Mouse (Mus musculus): ENCODE results near the gene Gnai2. TPM values are rescaled to one million over a fixed set of nuclear protein-coding genes. Genes with fewer than 3 reads are reported as not detected.

Gnai2 gene
- total and polyA plus RNA-seq, 3 experiments: 232 to 657 (median 375) TPM

- peaks cover 83% of the 10 kb centered on the region for H3K4me1 ChIP-seq (ENCODE audit: insufficient read depth, low read depth, low read length)
- ATAC-seq (ENCODE audit: extremely low read depth, insufficient number of reproducible peaks, low FRiP score, poor library complexity, severe bottlenecking): no peak
These were observed 63.4 kb downstream of the Gnai2 start for GRCm38 (mm10) chr9:107571534-107572326.

GRCm38 (mm10) chr9:107570845-107571244 lies 64.3 kb downstream of the Gnai2 start:
- DNase-seq (ENCODE audit: low spot score): no peak
- Histone ChIP-seq H3K36me3 (replicated peaks) (peaks cover 52% of the 10 kb centered on the region), H3K9me3 (replicated peaks) (no peaks in the 10 kb centered on the region), H3K4me3 (ENCODE audit: low read depth, low read length) (peak overlapping the region; percentile 79; the same call in 1 of the 2 replicates), H3K4me1 (ENCODE audit: insufficient read depth, low read depth, low read length) (peaks cover 82% of the 10 kb centered on the region), H3K27me3 (ENCODE audit: insufficient read depth, low read length) (no peaks in the 10 kb centered on the region)
- ATAC-seq (ENCODE audit: extremely low read depth, insufficient number of reproducible peaks, low FRiP score, poor library complexity, severe bottlenecking): no peak
- peak; percentile 47 for TF ChIP-seq TAL1 (conservative IDR thresholded peaks at IDR 0.05; ENCODE audit: low read depth, low read length)
- TF ChIP-seq POLR2AphosphoS5 (IDR thresholded peaks at IDR 0.05; ENCODE audit: insufficient replicate concordance, low read depth, low read length): no peak

More at GRCm38 (mm10) chr9:107571534-107572326, 63.4 kb downstream of the Gnai2 start:
- H3K4me3 ChIP-seq (ENCODE audit: low read depth, low read length): peak overlapping the region; percentile 79; the same call in 1 of the 2 replicates
- no peaks in the 10 kb centered on the region for H3K27me3 ChIP-seq (ENCODE audit: insufficient read depth, low read length)
- H3K36me3 ChIP-seq (replicated peaks): peaks cover 43% of the 10 kb centered on the region
- TF ChIP-seq GATA1 (IDR thresholded peaks at IDR 0.05; ENCODE audit: borderline replicate concordance, low read length) (no peak), TAL1 (conservative IDR thresholded peaks at IDR 0.05; ENCODE audit: low read depth, low read length) (no peak), POLR2AphosphoS5 (IDR thresholded peaks at IDR 0.05; ENCODE audit: insufficient replicate concordance, low read depth, low read length) (no peak), GATA2 (IDR thresholded peaks at IDR 0.05; ENCODE audit: borderline replicate concordance, low read depth, low read length) (no peak), CTCF (IDR thresholded peaks at IDR 0.05; ENCODE audit: low read depth, low read length) (no peak)
- DNase-seq (ENCODE audit: low spot score): no peak
- H3K9me3 ChIP-seq (replicated peaks): no peaks in the 10 kb centered on the region

- ATAC-seq (ENCODE audit: extremely low read depth, insufficient number of reproducible peaks, low FRiP score, poor library complexity, severe bottlenecking): no peak
- no peaks in the 10 kb centered on the region for H3K9me3 ChIP-seq (replicated peaks)
- peak overlapping the region; percentile 79 for H3K4me3 ChIP-seq (ENCODE audit: low read depth, low read length)
- no peak for DNase-seq (ENCODE audit: low spot score)
- H3K27me3 ChIP-seq (ENCODE audit: insufficient read depth, low read length): no peaks in the 10 kb centered on the region
- no peak for TF ChIP-seq CTCF (IDR thresholded peaks at IDR 0.05; ENCODE audit: low read depth, low read length)
- TF ChIP-seq GATA1 (IDR thresholded peaks at IDR 0.05; ENCODE audit: borderline replicate concordance, low read length): no peak
- TF ChIP-seq TAL1 (conservative IDR thresholded peaks at IDR 0.05; ENCODE audit: low read depth, low read length): no peak
- no peak for TF ChIP-seq GATA2 (IDR thresholded peaks at IDR 0.05; ENCODE audit: borderline replicate concordance, low read depth, low read length)
- no peak for TF ChIP-seq POLR2AphosphoS5 (IDR thresholded peaks at IDR 0.05; ENCODE audit: insufficient replicate concordance, low read depth, low read length)
- peaks cover 83% of the 10 kb centered on the region for H3K4me1 ChIP-seq (ENCODE audit: insufficient read depth, low read depth, low read length)
- peaks cover 58% of the 10 kb centered on the region for H3K36me3 ChIP-seq (replicated peaks)
These were observed 65.2 kb downstream of the Gnai2 start for GRCm38 (mm10) chr9:107570016-107570415.

GRCm38 (mm10) chr9:107569270-107569669 lies 65.9 kb downstream of the Gnai2 start:
- ATAC-seq (ENCODE audit: extremely low read depth, insufficient number of reproducible peaks, low FRiP score, poor library complexity, severe bottlenecking): no peak
- no peak for TF ChIP-seq GATA2 (IDR thresholded peaks at IDR 0.05; ENCODE audit: borderline replicate concordance, low read depth, low read length)
- TF ChIP-seq CTCF (IDR thresholded peaks at IDR 0.05; ENCODE audit: low read depth, low read length): no peak
- TF ChIP-seq POLR2AphosphoS5 (IDR thresholded peaks at IDR 0.05; ENCODE audit: insufficient replicate concordance, low read depth, low read length): no peak
- no peak for TF ChIP-seq GATA1 (IDR thresholded peaks at IDR 0.05; ENCODE audit: borderline replicate concordance, low read length)
- no peak for TF ChIP-seq TAL1 (conservative IDR thresholded peaks at IDR 0.05; ENCODE audit: low read depth, low read length)
- Histone ChIP-seq H3K9me3 (replicated peaks) (no peaks in the 10 kb centered on the region), H3K27me3 (ENCODE audit: insufficient read depth, low read length) (no peaks in the 10 kb centered on the region), H3K36me3 (replicated peaks) (peaks cover 65% of the 10 kb centered on the region), H3K4me1 (ENCODE audit: insufficient read depth, low read depth, low read length) (peaks cover 87% of the 10 kb centered on the region), H3K4me3 (ENCODE audit: low read depth, low read length) (peak overlapping the region; percentile 79)
- DNase-seq (ENCODE audit: low spot score): no peak

- peaks cover 94% of the 10 kb centered on the region for H3K4me1 ChIP-seq (ENCODE audit: insufficient read depth, low read depth, low read length)
- peaks cover 69% of the 10 kb centered on the region for H3K36me3 ChIP-seq (replicated peaks)
- TF ChIP-seq GATA2 (IDR thresholded peaks at IDR 0.05; ENCODE audit: borderline replicate concordance, low read depth, low read length): no peak
- no peaks in the 10 kb centered on the region for H3K27me3 ChIP-seq (ENCODE audit: insufficient read depth, low read length)
- DNase-seq (ENCODE audit: low spot score) (peak; percentile 69), ATAC-seq (ENCODE audit: extremely low read depth, insufficient number of reproducible peaks, low FRiP score, poor library complexity, severe bottlenecking) (peak; percentile 55; the same call in 1 of the 2 replicates)
- peak overlapping the region; percentile 79 for H3K4me3 ChIP-seq (ENCODE audit: low read depth, low read length)
- no peaks in the 10 kb centered on the region for H3K9me3 ChIP-seq (replicated peaks)
These were observed 66.6 kb downstream of the Gnai2 start for GRCm38 (mm10) chr9:107568331-107569261.

- Histone ChIP-seq H3K4me3 (ENCODE audit: low read depth, low read length) (peak within 1 kb of the TSS; percentile 79), H3K4me1 (ENCODE audit: insufficient read depth, low read depth, low read length) (peaks cover 89% of the 10 kb centered on the region), H3K36me3 (replicated peaks) (peaks cover 66% of the 10 kb centered on the region), H3K27me3 (ENCODE audit: insufficient read depth, low read length) (no peaks in the 10 kb centered on the region), H3K9me3 (replicated peaks) (no peaks in the 10 kb centered on the region)
- no peak for ATAC-seq (ENCODE audit: extremely low read depth, insufficient number of reproducible peaks, low FRiP score, poor library complexity, severe bottlenecking)
- DNase-seq (ENCODE audit: low spot score): no peak
- TF ChIP-seq CTCF (IDR thresholded peaks at IDR 0.05; ENCODE audit: low read depth, low read length) (no peak), TAL1 (conservative IDR thresholded peaks at IDR 0.05; ENCODE audit: low read depth, low read length) (no peak), POLR2AphosphoS5 (IDR thresholded peaks at IDR 0.05; ENCODE audit: insufficient replicate concordance, low read depth, low read length) (no peak), GATA2 (IDR thresholded peaks at IDR 0.05; ENCODE audit: borderline replicate concordance, low read depth, low read length) (no peak), GATA1 (IDR thresholded peaks at IDR 0.05; ENCODE audit: borderline replicate concordance, low read length) (no peak)
These were observed 67.4 kb downstream of the Gnai2 start, which contains the start of gene Hyal2 for GRCm38 (mm10) chr9:107567702-107568319. Gene Hyal2 (plus strand): TSS chr9:107567945.
